Mouse (Mus musculus) bone marrow macrophage, adult 2 months (primary cell): ENCODE measurements around the gene Cacna1a.

Experiments
- CTCF ChIP-seq: IDR thresholded peaks from 2 replicates; pipeline ENCODE4 v1.5.1; 2012; ENCODE audit warnings: low read depth, mild to moderate bottlenecking, low read length, moderate library complexity
- POLR2A ChIP-seq: IDR thresholded peaks from 2 replicates; pipeline ENCODE4 v1.6.1; 2012; ENCODE audit warnings: mild to moderate bottlenecking, low read depth, low read length, borderline replicate concordance

DNA sequence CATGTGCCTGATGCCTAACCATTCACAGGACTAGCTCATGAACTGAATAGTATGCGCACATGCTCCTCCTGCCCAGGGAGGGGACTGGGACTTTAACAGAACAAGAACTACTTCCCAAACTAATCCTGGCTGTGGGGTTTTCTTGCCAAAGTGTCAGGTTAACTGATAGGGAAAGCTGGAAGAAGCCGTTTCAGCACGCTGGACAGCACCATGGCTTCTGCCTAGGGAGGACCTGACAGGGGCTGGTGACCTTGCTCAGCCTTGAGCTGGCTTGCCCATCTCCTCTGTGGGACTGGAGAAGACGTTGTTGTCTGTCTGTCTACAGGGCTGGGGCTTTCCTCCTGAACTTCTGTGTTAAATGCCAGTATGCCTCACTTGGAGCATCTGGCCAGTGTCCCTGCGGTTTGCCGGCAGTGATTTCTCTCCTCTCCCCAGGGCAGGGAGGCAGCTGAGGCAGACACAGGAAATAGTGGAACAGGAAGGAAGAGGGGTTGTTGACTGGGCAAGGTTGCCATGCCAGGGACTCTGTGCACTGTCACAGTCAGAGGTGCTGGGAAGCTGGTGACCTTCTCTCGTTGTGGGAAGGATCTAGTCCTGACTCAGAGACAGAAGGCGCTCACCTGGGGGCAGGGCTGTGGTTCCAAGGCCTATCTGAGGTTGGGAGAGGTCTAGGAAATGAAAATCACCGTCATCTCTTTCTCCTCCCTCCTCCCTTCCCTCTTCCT, 83.2 kb downstream of the Cacna1a start:
- TF ChIP-seq POLR2A (no peak), CTCF (no peak)
